Mouse (Mus musculus) yolk sac, embryonic 10.5 days (tissue): Measurements from ENCODE around the gene Npepps.

Experiments
- DNase-seq: peaks from one replicate; pipeline ENCODE4 v3.0.0-alpha.2; 2017; ENCODE audit warnings: low spot score

The Npepps gene

DNA sequence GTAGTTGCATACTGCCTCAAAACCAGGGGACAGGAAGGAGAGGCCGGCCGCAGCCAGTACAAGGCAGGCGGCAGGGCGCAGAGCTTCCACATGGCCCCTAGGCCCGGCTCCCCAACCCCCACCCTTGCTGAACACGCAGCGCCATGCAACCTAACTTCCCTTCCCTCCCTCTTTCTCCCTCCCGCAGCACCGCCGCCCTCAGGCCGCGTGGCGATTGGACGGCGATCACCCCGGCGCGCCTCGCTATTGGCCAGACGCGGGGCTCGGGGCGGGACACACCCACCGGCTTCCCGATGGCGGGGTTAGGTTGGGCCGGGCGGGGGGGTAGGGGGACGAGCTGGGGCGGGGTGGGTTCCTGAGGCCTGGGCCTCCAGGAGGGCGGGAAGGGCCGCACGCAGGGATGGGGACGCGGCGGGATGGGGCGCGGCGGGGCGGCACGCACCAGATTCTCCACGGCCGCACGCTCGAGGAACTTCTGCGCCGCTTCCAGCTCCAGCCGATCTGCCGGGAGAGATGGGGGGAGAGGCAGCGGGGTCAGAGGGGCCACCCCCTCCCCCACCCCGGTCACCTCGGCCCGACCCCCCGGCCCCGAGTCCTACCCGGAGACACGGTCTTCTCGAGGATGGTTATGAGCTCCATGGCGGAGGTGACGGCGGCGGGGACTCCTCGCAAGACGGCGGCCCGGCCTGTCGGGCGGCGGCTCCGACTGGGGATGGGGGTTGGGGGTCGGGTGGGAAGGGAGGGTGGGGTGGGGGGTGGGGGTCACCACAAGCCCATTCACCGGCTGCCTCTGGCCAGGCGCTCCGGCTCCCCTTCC, 93.3 kb downstream of the Npepps start:
- peak; percentile 99 for DNase-seq

DNA sequence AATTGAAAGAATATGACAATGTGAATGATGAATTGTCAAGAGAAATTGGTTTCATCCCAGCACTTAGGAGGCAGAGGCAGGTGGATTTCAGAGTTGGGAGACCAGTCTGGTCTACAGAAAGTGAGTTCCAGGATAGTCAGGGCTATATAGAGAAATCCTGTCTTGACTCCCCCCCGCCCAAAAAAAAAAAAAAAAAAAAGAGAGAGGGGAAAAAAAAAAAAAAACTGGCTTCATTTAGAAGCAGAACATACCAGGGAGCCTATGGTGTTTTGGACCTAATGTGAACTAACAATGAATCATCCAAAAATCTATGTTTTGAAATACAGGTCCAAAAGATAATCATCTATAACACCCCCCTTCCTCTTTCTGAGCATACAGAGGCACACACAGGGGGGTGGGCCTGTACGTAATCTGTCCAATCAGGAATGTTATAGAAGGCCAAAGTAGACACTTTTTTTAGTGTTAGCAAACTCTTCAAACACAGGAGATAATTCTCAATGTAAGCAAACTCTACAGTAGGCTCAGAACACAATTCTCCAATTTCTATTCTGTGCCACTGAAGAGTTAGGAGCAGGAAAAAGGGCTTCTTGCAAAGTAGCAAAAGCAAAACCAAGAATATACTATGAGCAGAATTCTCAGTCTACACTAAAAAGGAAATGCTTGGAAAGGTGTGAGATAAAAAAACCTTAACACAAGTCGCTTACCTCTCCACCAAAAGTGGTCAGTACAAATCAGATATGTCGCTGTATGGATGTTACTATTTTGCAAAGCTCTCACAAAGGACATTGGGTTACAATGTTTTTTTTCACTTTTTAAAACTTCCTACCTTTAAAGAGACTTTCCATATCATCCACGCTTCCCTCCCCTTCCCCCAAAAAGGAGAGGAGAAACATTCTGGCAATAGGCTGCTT, 94.5 kb downstream of the Npepps start:
- no peak for DNase-seq

DNA sequence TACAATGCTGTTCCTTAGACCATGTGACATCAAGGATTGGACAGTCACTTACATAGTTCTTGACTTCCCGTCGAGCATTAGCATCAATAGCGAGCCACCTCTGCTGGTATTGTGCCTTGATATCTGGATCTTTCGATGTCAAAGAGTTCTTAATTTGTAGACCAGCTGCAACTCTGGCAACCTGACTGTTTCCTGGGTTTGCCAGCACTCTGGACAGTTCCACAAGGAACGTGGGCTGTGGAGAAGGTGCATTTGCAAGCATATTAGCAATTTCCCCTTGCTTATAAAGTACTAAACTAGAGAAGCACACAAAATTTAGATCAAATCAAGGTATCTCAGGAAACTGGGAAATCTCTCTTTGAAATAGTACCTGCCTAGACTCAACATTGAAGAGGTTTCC, 95.6 kb downstream of the Npepps start:
- no peak for DNase-seq

DNA sequence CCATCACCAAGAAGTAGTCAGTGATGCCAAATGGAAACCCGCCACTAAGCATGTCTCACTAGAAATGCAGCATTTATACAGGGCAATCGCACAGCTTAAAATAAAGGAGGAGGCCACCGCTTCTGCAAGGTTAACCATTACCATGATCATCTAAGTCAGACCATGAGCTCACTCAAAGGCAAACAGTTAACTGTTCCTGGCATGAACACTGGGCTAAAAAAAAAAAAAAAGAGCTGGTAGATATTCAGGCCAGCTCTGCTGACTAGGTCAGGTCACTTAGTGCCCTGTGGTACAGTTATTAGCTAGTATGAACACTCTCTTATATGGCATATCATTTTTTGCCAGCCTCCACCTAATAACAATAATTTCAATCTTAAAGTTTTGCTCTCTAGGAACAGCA, 98.0 kb downstream of the Npepps start:
- no peak for DNase-seq

DNA sequence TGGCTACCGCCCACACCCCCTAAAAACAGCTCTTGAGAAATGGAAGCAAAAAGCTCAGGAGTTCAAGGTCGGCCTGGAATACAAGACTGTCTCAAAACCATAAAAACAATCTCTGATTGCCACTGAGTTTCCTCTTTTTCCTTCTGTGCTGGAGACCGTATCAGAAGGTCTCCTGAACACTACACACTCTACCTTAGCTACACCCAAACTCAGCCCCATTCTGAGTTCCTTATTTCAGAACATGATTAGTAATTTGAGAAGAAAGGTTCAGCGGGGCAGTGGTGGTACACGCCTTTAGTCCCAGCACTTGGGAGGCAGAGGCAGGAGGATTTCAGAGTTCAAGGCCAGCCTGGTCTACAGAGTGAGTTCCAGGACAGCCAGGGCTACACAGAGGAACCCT, 99.4 kb downstream of the Npepps start:
- DNase-seq, result no peak

DNA sequence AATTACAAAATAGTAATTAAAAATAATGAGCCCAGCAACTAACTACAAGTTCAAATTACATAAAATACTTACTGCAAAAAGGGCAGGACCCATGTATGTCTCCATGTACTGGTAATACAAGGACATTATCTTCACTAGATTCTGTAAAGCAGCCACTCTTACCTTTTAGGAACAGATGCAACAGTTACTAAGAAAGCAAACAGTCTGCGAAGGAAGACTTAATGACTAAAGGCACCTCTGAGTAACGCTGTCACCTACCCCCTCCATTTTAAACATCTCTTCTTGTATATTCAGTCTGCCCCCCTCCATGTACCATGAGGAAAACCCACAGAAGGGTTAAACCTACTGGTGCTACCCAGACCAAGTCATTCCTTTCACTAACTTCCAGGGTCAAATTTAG, 102.2 kb downstream of the Npepps start:
- no peak for DNase-seq

DNA sequence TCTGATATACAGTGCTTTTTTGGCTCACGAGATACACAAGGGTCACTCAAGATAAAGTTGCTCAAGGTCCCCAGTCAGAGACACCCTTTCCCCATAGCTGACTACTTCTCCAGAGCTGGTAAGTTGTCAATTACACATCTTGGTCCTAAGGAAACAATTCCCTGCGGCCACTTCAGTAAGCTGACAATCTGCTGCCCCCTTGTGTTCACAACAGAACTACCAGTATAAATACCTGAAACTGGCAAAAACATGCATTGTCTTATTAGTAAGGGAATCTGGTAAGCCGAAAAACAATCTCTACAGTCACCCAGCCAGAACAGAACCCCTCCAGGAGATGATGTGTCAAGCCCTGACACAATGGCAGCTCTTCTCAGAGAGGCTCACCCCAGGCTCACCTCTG, 103.6 kb downstream of the Npepps start:
- no peak for DNase-seq

DNA sequence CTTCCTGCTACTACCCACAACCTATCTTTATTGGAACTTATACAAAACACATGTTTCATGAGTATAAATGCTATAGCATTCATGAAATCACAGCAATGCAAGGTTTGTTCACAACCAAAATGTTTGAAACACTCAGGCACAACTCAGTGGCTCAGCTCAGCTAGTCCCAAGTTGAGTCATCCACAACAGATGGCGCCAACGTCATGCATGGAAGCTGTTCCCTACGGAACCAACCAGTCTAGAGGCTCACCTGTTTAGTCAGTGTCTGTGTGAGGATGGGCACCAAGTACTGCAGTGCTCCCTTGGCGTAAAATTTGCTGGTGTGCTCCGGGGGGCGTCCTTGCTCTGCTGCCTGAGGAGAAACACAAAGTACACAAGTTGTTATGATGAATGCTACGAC, 104.9 kb downstream of the Npepps start:
- DNase-seq, result no peak

DNA sequence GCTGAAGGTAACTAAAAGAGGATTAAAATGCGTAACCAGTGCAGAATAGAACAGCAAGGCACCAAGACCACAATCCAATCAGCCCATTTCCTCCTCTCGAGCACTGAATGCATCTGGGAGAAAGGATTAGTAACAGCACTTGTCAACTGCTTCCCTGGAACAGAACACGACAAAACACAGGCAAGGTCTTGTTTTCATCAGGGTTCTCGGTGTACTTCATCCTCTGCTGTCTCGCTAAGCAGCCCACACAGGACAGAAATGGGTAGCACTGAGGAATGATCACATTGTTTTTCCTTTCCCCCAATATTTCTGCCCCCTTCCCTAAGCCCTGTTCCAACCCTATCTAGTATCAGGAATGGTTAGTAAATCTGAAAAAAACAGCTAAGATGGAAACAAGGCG, 120.1 kb downstream of the Npepps start:
- no peak for DNase-seq

DNA sequence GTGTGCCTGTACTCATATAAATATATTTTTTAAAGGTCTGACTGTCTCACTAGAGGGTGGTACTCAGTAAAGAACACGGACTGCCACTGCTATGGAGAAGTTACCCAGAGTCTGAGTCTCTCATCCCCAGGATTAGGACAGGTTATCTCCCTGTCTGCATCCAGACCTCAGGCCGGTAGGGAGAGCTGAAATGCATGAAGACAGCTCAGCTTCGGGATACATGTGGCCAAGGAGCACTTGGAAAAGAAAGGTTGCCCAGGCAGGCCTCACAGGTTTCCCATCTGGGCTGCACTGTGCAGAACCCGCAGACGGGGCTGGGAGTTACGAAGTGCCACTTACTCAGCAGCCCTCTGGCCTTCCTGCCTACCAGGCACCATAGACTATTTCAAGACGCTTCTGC, 123.4 kb downstream of the Npepps start:
- no peak for DNase-seq
